Mouse (Mus musculus) cerebellum, adult 2 months (tissue): Measurements from ENCODE around the gene Apbb1.

ENCODE experiments used
- CTCF ChIP-seq: fragments of 200-500 bp; IDR thresholded peaks from 2 replicates; pipeline ENCODE4 v1.5.1; 2011; ENCODE audit warnings: low read depth, mild to moderate bottlenecking, control low read depth, low read length, moderate library complexity, borderline replicate concordance; ENCODE audit not compliant: insufficient read depth
- POLR2A ChIP-seq: fragments of 200-500 bp; IDR thresholded peaks from 2 replicates; pipeline ENCODE4 v1.6.1; 2011; ENCODE audit warnings: low read length, control low read depth, borderline replicate concordance; ENCODE audit not compliant: insufficient read depth

DNA sequence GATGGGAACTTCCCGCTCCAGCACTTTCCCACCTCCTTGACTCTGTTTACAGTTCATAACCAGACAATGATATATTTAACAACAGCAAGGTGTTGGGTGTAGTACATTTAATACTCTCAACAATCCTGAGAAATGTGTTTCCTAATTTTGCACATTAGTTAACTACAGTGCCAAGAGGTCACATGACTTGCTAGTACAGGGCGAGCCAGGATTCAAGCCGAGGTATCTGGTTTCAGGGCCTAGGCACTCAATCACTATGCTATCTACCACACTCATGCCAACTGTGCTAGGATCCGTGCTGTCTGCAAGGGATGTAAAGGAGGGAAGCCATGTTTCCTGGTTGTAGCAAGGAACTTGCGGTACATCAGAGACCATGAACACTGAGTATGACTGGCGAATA is 35.1 kb upstream of the Apbb1 start:
- TF ChIP-seq POLR2A (no peak), CTCF (no peak)
